Mouse (Mus musculus): ENCODE results near the gene Ccdc141. TPM values are rescaled to one million over a fixed set of nuclear protein-coding genes. Genes with fewer than 3 reads are reported as not detected.

Ccdc141 gene
- polyA plus RNA-seq, 1 experiment from 2014 or later: 19.6 TPM

DNA sequence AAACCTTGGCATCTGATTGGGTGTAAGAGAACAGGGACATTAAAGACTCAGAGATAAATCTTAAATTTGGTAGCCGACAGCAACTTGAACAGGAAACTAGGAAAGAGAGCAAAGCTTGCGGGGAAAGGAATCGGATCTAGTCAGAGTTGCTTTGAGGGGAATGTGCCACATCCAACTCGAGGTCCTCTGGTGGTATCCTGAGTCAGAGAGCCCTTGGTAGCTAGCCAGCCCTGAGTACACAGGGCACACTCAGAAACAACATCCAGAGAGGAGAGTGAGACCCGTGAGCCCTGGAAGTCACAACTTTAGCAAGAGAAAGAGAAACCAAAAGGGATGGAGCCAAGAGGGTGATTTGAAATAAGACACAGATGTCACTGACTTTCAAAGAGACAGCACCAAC lies 24.6 kb upstream of the Ccdc141 start:
- H3K9ac ChIP-seq (ENCODE audit: low read length): no peak overlapping the region
- no peak for ATAC-seq (ENCODE audit: low read depth)
- H3K4me1 ChIP-seq (replicated peaks; ENCODE audit: control insufficient read depth, insufficient read depth, low read length): no peaks in the 10 kb centered on the region
- no peak overlapping the region for H3K4me3 ChIP-seq (ENCODE audit: low read length)
- WGBS: 81% methylated on average over 5 of the region's 5 CpGs
- H3K4me2 ChIP-seq (ENCODE audit: low read depth, low read length): no peak overlapping the region
- no peaks in the 10 kb centered on the region for H3K27me3 ChIP-seq (ENCODE audit: control insufficient read depth, insufficient read depth, low read depth, low read length)
- H3K9me3 ChIP-seq (ENCODE audit: control insufficient read depth, low read length): no peaks in the 10 kb centered on the region
- peaks cover 14% of the 10 kb centered on the region for H3K36me3 ChIP-seq (ENCODE audit: control insufficient read depth, insufficient read depth, low read length)
- H3K27ac ChIP-seq (ENCODE audit: low read length): no peak overlapping the region

GRCm38 (mm10) chr2:77191811-77192210 lies 21.4 kb upstream of the Ccdc141 start:
- H3K4me3 ChIP-seq (ENCODE audit: low read length): no peak overlapping the region

DNA sequence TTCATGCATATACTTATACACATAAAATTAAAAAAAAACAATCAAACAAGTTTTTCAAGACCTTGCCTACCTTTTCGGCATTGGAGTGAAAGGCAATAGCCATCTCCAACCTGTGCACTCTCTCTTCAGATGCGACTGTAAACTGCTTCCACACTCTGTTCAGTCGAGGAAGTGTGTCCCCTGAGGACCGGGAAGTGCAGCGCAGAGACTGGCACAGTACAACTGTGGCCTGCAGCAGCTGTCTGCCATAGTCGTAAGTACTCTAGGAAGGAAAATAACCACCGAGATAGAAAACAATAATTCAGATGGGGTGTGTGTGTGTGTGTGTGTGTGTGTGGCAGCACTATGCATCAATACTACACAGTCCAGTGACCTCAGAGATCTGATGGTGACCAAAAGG lies 20.5 kb upstream of the Ccdc141 start:
- Histone ChIP-seq H3K4me2 (ENCODE audit: low read depth, low read length) (no peak overlapping the region), H3K9me3 (ENCODE audit: control insufficient read depth, low read length) (no peaks in the 10 kb centered on the region), H3K27me3 (ENCODE audit: control insufficient read depth, insufficient read depth, low read depth, low read length) (no peaks in the 10 kb centered on the region), H3K36me3 (ENCODE audit: control insufficient read depth, insufficient read depth, low read length) (peaks cover 14% of the 10 kb centered on the region), H3K27ac (ENCODE audit: low read length) (no peak overlapping the region), H3K4me1 (replicated peaks; ENCODE audit: control insufficient read depth, insufficient read depth, low read length) (no peaks in the 10 kb centered on the region), H3K9ac (ENCODE audit: low read length) (no peak overlapping the region), H3K4me3 (ENCODE audit: low read length) (no peak overlapping the region)
- WGBS: 91% methylated on average over 7 of the region's 7 CpGs
- no peak for ATAC-seq (ENCODE audit: low read depth)

More at GRCm38 (mm10) chr2:77191811-77192210, 21.4 kb upstream of the Ccdc141 start:
- Histone ChIP-seq H3K36me3 (ENCODE audit: control insufficient read depth, insufficient read depth, low read length) (peaks cover 14% of the 10 kb centered on the region), H3K9ac (ENCODE audit: low read length) (no peak overlapping the region), H3K27ac (ENCODE audit: low read length) (no peak overlapping the region), H3K4me2 (ENCODE audit: low read depth, low read length) (no peak overlapping the region), H3K4me1 (replicated peaks; ENCODE audit: control insufficient read depth, insufficient read depth, low read length) (no peaks in the 10 kb centered on the region), H3K27me3 (ENCODE audit: control insufficient read depth, insufficient read depth, low read depth, low read length) (no peaks in the 10 kb centered on the region), H3K9me3 (ENCODE audit: control insufficient read depth, low read length) (no peaks in the 10 kb centered on the region)
- WGBS: 93% methylated on average over 3 of the region's 3 CpGs
- no peak for ATAC-seq (ENCODE audit: low read depth)

DNA sequence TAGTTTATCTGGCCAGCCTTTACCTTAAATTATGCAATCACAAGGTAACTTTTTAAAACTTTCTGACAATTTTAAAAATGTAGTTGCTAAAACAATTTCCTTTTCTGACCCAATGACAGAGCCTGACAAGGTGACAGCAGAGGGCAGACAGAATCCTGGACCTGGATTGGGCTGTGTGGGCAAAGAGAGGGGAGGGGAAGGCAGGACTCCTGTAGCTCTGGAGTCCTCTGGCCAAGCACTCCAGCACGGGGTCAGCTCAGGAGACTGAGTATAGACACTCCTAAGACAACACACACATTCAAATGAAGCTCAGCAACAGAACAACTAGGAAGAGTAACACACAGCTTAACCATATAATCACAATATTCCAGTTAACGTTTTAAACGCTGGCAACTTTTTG lies 19.9 kb upstream of the Ccdc141 start:
- Histone ChIP-seq H3K36me3 (ENCODE audit: control insufficient read depth, insufficient read depth, low read length) (peaks cover 13% of the 10 kb centered on the region), H3K27me3 (ENCODE audit: control insufficient read depth, insufficient read depth, low read depth, low read length) (no peaks in the 10 kb centered on the region), H3K4me3 (ENCODE audit: low read length) (no peak overlapping the region), H3K4me2 (ENCODE audit: low read depth, low read length) (no peak overlapping the region), H3K9me3 (ENCODE audit: control insufficient read depth, low read length) (no peaks in the 10 kb centered on the region), H3K4me1 (replicated peaks; ENCODE audit: control insufficient read depth, insufficient read depth, low read length) (no peaks in the 10 kb centered on the region), H3K27ac (ENCODE audit: low read length) (no peak overlapping the region), H3K9ac (ENCODE audit: low read length) (no peak overlapping the region)
- 84% methylated on average over 3 of the region's 3 CpGs for WGBS
- no peak for ATAC-seq (ENCODE audit: low read depth)

GRCm38 (mm10) chr2:77189671-77190070 lies 19.2 kb upstream of the Ccdc141 start:
- peaks cover 15% of the 10 kb centered on the region for H3K36me3 ChIP-seq (ENCODE audit: control insufficient read depth, insufficient read depth, low read length)
- no peak for ATAC-seq (ENCODE audit: low read depth)
- WGBS: 91% methylated on average over 7 of the region's 7 CpGs
- H3K27ac ChIP-seq (ENCODE audit: low read length): no peak overlapping the region
- no peak overlapping the region for H3K9ac ChIP-seq (ENCODE audit: low read length)
- H3K4me2 ChIP-seq (ENCODE audit: low read depth, low read length): no peak overlapping the region
- H3K9me3 ChIP-seq (ENCODE audit: control insufficient read depth, low read length): no peaks in the 10 kb centered on the region
- H3K4me1 ChIP-seq (replicated peaks; ENCODE audit: control insufficient read depth, insufficient read depth, low read length): no peaks in the 10 kb centered on the region
- H3K4me3 ChIP-seq (ENCODE audit: low read length): no peak overlapping the region
- H3K27me3 ChIP-seq (ENCODE audit: control insufficient read depth, insufficient read depth, low read depth, low read length): no peaks in the 10 kb centered on the region

DNA sequence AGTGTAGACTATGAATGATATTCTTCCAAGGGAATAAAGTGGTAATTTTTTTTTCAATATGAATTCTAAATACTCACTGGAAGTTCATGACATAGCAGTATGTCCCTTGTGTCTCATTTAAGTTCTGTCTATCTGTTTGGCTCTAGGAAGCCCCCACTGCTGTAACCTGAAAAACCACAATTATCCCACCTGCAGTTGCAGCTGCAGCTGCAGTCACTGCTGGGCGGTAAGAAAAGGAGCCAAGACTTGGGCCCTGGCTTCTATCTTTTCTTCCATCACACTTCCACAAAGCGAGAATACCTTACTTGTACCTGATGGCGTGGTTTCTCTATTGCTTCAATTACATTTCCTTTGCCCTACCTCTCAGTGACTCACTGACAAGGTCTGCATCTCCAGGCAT lies 17.1 kb upstream of the Ccdc141 start:
- ATAC-seq (ENCODE audit: low read depth): no peak
- Histone ChIP-seq H3K36me3 (ENCODE audit: control insufficient read depth, insufficient read depth, low read length) (peaks cover 15% of the 10 kb centered on the region), H3K9me3 (ENCODE audit: control insufficient read depth, low read length) (no peaks in the 10 kb centered on the region), H3K4me2 (ENCODE audit: low read depth, low read length) (no peak overlapping the region), H3K4me1 (replicated peaks; ENCODE audit: control insufficient read depth, insufficient read depth, low read length) (no peaks in the 10 kb centered on the region), H3K9ac (ENCODE audit: low read length) (no peak overlapping the region), H3K4me3 (ENCODE audit: low read length) (no peak overlapping the region), H3K27ac (ENCODE audit: low read length) (no peak overlapping the region), H3K27me3 (ENCODE audit: control insufficient read depth, insufficient read depth, low read depth, low read length) (no peaks in the 10 kb centered on the region)
- 97% methylated on average over 3 of the region's 3 CpGs for WGBS

- Histone ChIP-seq H3K4me1 (replicated peaks; ENCODE audit: control insufficient read depth, insufficient read depth, low read length) (no peaks in the 10 kb centered on the region), H3K27ac (ENCODE audit: low read length) (no peak overlapping the region), H3K4me3 (ENCODE audit: low read length) (no peak overlapping the region), H3K4me2 (ENCODE audit: low read depth, low read length) (no peak overlapping the region), H3K9ac (ENCODE audit: low read length) (no peak overlapping the region), H3K9me3 (ENCODE audit: control insufficient read depth, low read length) (no peaks in the 10 kb centered on the region), H3K27me3 (ENCODE audit: control insufficient read depth, insufficient read depth, low read depth, low read length) (no peaks in the 10 kb centered on the region), H3K36me3 (ENCODE audit: control insufficient read depth, insufficient read depth, low read length) (peaks cover 15% of the 10 kb centered on the region)
- WGBS: 71% methylated on average over 8 of the region's 8 CpGs
- no peak for ATAC-seq (ENCODE audit: low read depth)
These were observed 16.5 kb upstream of the Ccdc141 start for GRCm38 (mm10) chr2:77186912-77187311.

- H3K4me3 ChIP-seq (ENCODE audit: low read length): no peak overlapping the region
- no peak overlapping the region for H3K4me2 ChIP-seq (ENCODE audit: low read depth, low read length)
- peak; percentile 20; the same call in 1 of the 2 replicates for ATAC-seq (ENCODE audit: low read depth)
- no peaks in the 10 kb centered on the region for H3K4me1 ChIP-seq (replicated peaks; ENCODE audit: control insufficient read depth, insufficient read depth, low read length)
- H3K27ac ChIP-seq (ENCODE audit: low read length): no peak overlapping the region
- no peaks in the 10 kb centered on the region; the same call in 1 of the 2 replicates for H3K9me3 ChIP-seq (ENCODE audit: control insufficient read depth, low read length)
- no peaks in the 10 kb centered on the region for H3K27me3 ChIP-seq (ENCODE audit: control insufficient read depth, insufficient read depth, low read depth, low read length)
- peaks cover 2% of the 10 kb centered on the region; the same call in 1 of the 2 replicates for H3K36me3 ChIP-seq (ENCODE audit: control insufficient read depth, insufficient read depth, low read length)
- 43% methylated on average over 8 of the region's 8 CpGs for WGBS
- H3K9ac ChIP-seq (ENCODE audit: low read length): no peak overlapping the region
These were observed 13.7 kb upstream of the Ccdc141 start for GRCm38 (mm10) chr2:77184049-77184571.

GRCm38 (mm10) chr2:77183646-77184045 lies 13.2 kb upstream of the Ccdc141 start:
- no peaks in the 10 kb centered on the region; the same call in 1 of the 2 replicates for H3K9me3 ChIP-seq (ENCODE audit: control insufficient read depth, low read length)
- no peak overlapping the region for H3K4me3 ChIP-seq (ENCODE audit: low read length)
- no peaks in the 10 kb centered on the region for H3K27me3 ChIP-seq (ENCODE audit: control insufficient read depth, insufficient read depth, low read depth, low read length)
- no peak for ATAC-seq (ENCODE audit: low read depth)
- 74% methylated on average over 2 of the region's 2 CpGs for WGBS
- no peak overlapping the region for H3K9ac ChIP-seq (ENCODE audit: low read length)
- no peak overlapping the region for H3K27ac ChIP-seq (ENCODE audit: low read length)
- no peaks in the 10 kb centered on the region for H3K4me1 ChIP-seq (replicated peaks; ENCODE audit: control insufficient read depth, insufficient read depth, low read length)
- H3K36me3 ChIP-seq (ENCODE audit: control insufficient read depth, insufficient read depth, low read length): peaks cover 2% of the 10 kb centered on the region; the same call in 1 of the 2 replicates
- no peak overlapping the region for H3K4me2 ChIP-seq (ENCODE audit: low read depth, low read length)
